Comparison of ENCODE assay signal across 17 mouse cellular contexts in genomic region chr6:48674291-48675058, GRCm38 (mm10). TPM values are rescaled to one million over a fixed set of nuclear protein-coding genes. Genes with fewer than 3 reads are reported as not detected.
A peak's percentile ranks its signal among the peaks of the same experiment; 100 is the strongest.
DNase-seq lines count a peak whose midpoint lies in the region; ATAC-seq and TF ChIP-seq lines count a peak whose summit lies in the region.
"Had no signal": no experiment of that assay in that cellular context is flagged by ENCODE, and none has a peak within 500 bp of the region (broad histone marks: within the 10 kb centered on the region; RNA-seq: fewer than 3 reads in every experiment).

No protein-coding gene starts in this region.

- no peak for ATAC-seq in heart, embryonic 11.5 days (replicated peaks; ENCODE audit: insufficient number of reproducible peaks, low FRiP score, low TSS enrichment)
- peak; percentile 47 for ATAC-seq in inflammation-experienced regulatory T-cells, adult 6 months

- 91% methylated on average over 9 of the region's 9 CpGs for WGBS in heart, embryonic 11.5 days (ENCODE audit: insufficient replicate concordance)
- 87% methylated on average over 9 of the region's 9 CpGs for WGBS in thymus, adult 2 months

- no peak overlapping the region for H3K4me2 ChIP-seq in heart, embryonic 11.5 days
- H3K4me2 ChIP-seq: midbrain, embryonic 11.5 days; neural tube, embryonic 15.5 days had no signal

- no peaks in the 10 kb centered on the region for H3K36me3 ChIP-seq in heart, embryonic 11.5 days (ENCODE audit: control insufficient read depth, insufficient read depth, low read length)
- peaks cover 9% of the 10 kb centered on the region for H3K36me3 ChIP-seq in thymus, adult 2 months (ENCODE audit: control insufficient read depth, insufficient read depth, low read length)
- H3K36me3 ChIP-seq: hindbrain, embryonic 10.5 days; limb, embryonic 10.5 days; liver, embryonic 15.5 days; neural tube, embryonic 15.5 days had no signal

- H3K27ac ChIP-seq in heart, embryonic 11.5 days (ENCODE audit: low read depth, low read length), result no peak overlapping the region
- peak overlapping the region; percentile 97 for H3K27ac ChIP-seq in thymus, adult 2 months (ENCODE audit: control insufficient read depth, insufficient read depth, low read length)
- H3K27ac ChIP-seq: hindbrain, embryonic 10.5 days; limb, embryonic 10.5 days; liver, embryonic 15.5 days; neural tube, embryonic 15.5 days had no signal

- H3K9me3 ChIP-seq in heart, embryonic 11.5 days (replicated peaks; ENCODE audit: control insufficient read depth, low read length), result no peaks in the 10 kb centered on the region
- H3K9me3 ChIP-seq: hindbrain, embryonic 10.5 days; limb, embryonic 10.5 days; liver, embryonic 15.5 days; neural tube, embryonic 15.5 days had no signal

- no peak for TF ChIP-seq POLR2A in thymus, adult 2 months (IDR thresholded peaks at IDR 0.05; ENCODE audit: control insufficient read depth, extremely low read depth, insufficient read depth, low read length, poor library complexity)

- no peaks in the 10 kb centered on the region for H3K4me1 ChIP-seq in heart, embryonic 11.5 days (ENCODE audit: control insufficient read depth, insufficient read depth, low read length)
- peaks cover 25% of the 10 kb centered on the region for H3K4me1 ChIP-seq in thymus, adult 2 months (replicated peaks; ENCODE audit: control insufficient read depth, insufficient read depth, low read length)

- no peak overlapping the region for H3K9ac ChIP-seq in heart, embryonic 11.5 days (ENCODE audit: low read depth, low read length)
- H3K9ac ChIP-seq: liver, embryonic 15.5 days; neural tube, embryonic 15.5 days had no signal

- no peak for TF ChIP-seq CTCF in thymus, adult 2 months (IDR thresholded peaks at IDR 0.05; ENCODE audit: borderline replicate concordance, control insufficient read depth, extremely low read depth, insufficient read depth, low read length, poor library complexity)

- H3K27me3 ChIP-seq in heart, embryonic 11.5 days (ENCODE audit: control insufficient read depth, insufficient read depth, low read length), result no peaks in the 10 kb centered on the region
- H3K27me3 ChIP-seq in thymus, adult 2 months (ENCODE audit: control insufficient read depth, insufficient read depth, low read length), result no peaks in the 10 kb centered on the region
- H3K27me3 ChIP-seq: liver, embryonic 15.5 days; neural tube, embryonic 15.5 days had no signal

- H3K4me3 ChIP-seq in heart, embryonic 11.5 days (ENCODE audit: low read depth, low read length), result no peak overlapping the region
- no peak overlapping the region for H3K4me3 ChIP-seq in thymus, adult 2 months (ENCODE audit: control insufficient read depth, insufficient read depth, low read length)
- H3K4me3 ChIP-seq: hindbrain, embryonic 10.5 days; limb, embryonic 10.5 days; liver, embryonic 15.5 days; neural tube, embryonic 15.5 days had no signal

- peak; percentile 75 for DNase-seq in heart, adult 11 months
- no peak for DNase-seq in thymus, adult 2 months
- DNase-seq in thymus, adult 18-20 months, result no peak
- DNase-seq in thymus, postnatal 4 days, result peak; percentile 38
- DNase-seq in T-cell, adult 2 months (ENCODE audit: low spot score), result no peak
- no peak for DNase-seq in cerebellum, adult 11 months
- DNase-seq: gastrocnemius, postnatal 36 days; kidney, adult 11 months; lung, postnatal 36 days had no signal

RNA-seq across cellular contexts. Expression of gene Gimap9, which starts 1.5 kb away (rescaled TPM):
- 8.8 and 10.6 TPM in 2 replicates for polyA plus RNA-seq in heart, embryonic 11.5 days (2014; fragmentation: Nextera tagmentation; extraction: Ambion mirVana)
- 42.5 and 49.6 TPM in 2 replicates for polyA plus RNA-seq in thymus, adult 2 months (2012; rRNA removed)
- 100 to 1,000 TPM; 236 to 293 (median 290) TPM for polyA plus RNA-seq in inflammation-experienced regulatory T-cells, adult 6 months (2017; shearing (Covaris generic))

RNA-seq across cellular contexts. Expression of gene Gimap4, which starts 9.9 kb away (rescaled TPM):
- 8.6 and 10.0 TPM in 2 replicates for polyA plus RNA-seq in heart, embryonic 11.5 days (2014; fragmentation: Nextera tagmentation; extraction: Ambion mirVana)
- 43.0 and 64.0 TPM in 2 replicates for polyA plus RNA-seq in thymus, adult 2 months (2012; rRNA removed)
- polyA plus RNA-seq in inflammation-experienced regulatory T-cells, adult 6 months (2017; shearing (Covaris generic)), result 1,000 to 10,000 TPM; 1,788 to 2,089 (median 1,869) TPM

RNA-seq across cellular contexts. Expression of gene Gimap8, which starts 27.4 kb away (rescaled TPM):
- 0.26 and 0.68 TPM in 2 replicates for polyA plus RNA-seq in heart, embryonic 11.5 days (2014; fragmentation: Nextera tagmentation; extraction: Ambion mirVana)
- polyA plus RNA-seq in thymus, adult 2 months (2012; rRNA removed), result 26.6 and 29.8 TPM in 2 replicates
- polyA plus RNA-seq in inflammation-experienced regulatory T-cells, adult 6 months (2017; shearing (Covaris generic)), result 100 to 1,000 TPM; 134 to 165 (median 146) TPM

RNA-seq across cellular contexts. Expression of gene Gimap6, which starts 33.5 kb away (rescaled TPM):
- polyA plus RNA-seq in heart, embryonic 11.5 days (2014; fragmentation: Nextera tagmentation; extraction: Ambion mirVana), result 30.5 and 30.6 TPM in 2 replicates
- 72.9 and 82.4 TPM in 2 replicates for polyA plus RNA-seq in thymus, adult 2 months (2012; rRNA removed)
- 1,000 to 10,000 TPM; 1,024 to 1,390 (median 1,261) TPM for polyA plus RNA-seq in inflammation-experienced regulatory T-cells, adult 6 months (2017; shearing (Covaris generic))

RNA-seq across cellular contexts. Expression of gene Gm28053, which starts 43.9 kb away (rescaled TPM):
- 2.6 and 4.8 TPM in 2 replicates for polyA plus RNA-seq in heart, embryonic 11.5 days (2014; fragmentation: Nextera tagmentation; extraction: Ambion mirVana)
- polyA plus RNA-seq in thymus, adult 2 months (2012; rRNA removed), result 0.36 and 0.88 TPM in 2 replicates
- polyA plus RNA-seq in inflammation-experienced regulatory T-cells, adult 6 months (2017; shearing (Covaris generic)), result 10 to 100 TPM; 58.9 to 85.2 (median 59.9) TPM
- polyA plus RNA-seq: embryonic facial prominence, embryonic 11.5 days; hindbrain, embryonic 10.5 days; liver, embryonic 15.5 days; neural tube, embryonic 15.5 days had no signal

Comparison
In these comparisons a context has a peak if more than half of its experiments do, and no peak if none do; other contexts are left out.
1. DNase-seq: peak in heart, adult 11 months (single experiment) and thymus, postnatal 4 days (single experiment); none in thymus, adult 2 months (single experiment), thymus, adult 18-20 months (0 of 2), T-cell, adult 2 months (single experiment) and cerebellum, adult 11 months (single experiment).
2. RNA of gene Gimap4, which starts 9.9 kb away (polyA plus RNA-seq): 1,788 to 2,089 TPM in inflammation-experienced regulatory T-cells, adult 6 months; 43.0 to 64.0 TPM in thymus, adult 2 months and 8.6 to 10.0 TPM in heart, embryonic 11.5 days; every median in the first group is over 10 times any median in the second.
3. RNA of gene Gimap8, which starts 27.4 kb away (polyA plus RNA-seq): 134 to 165 TPM in inflammation-experienced regulatory T-cells, adult 6 months and 26.6 to 29.8 TPM in thymus, adult 2 months; 0.26 to 0.68 TPM in heart, embryonic 11.5 days; every median in the first group is over 10 times any median in the second.